Mouse (Mus musculus) adrenal gland, adult (tissue): ENCODE measurements around the gene Cacna1h.

ENCODE experiments used
- DNase-seq, 2 experiments: peaks; one replicate each; pipeline ENCODE4 v3.0.0; 2022 to 2023; ENCODE audit warnings: low spot score in 1 of 2; ENCODE audit not compliant: inconsistent age in 2 of 2

Cacna1h gene

DNA sequence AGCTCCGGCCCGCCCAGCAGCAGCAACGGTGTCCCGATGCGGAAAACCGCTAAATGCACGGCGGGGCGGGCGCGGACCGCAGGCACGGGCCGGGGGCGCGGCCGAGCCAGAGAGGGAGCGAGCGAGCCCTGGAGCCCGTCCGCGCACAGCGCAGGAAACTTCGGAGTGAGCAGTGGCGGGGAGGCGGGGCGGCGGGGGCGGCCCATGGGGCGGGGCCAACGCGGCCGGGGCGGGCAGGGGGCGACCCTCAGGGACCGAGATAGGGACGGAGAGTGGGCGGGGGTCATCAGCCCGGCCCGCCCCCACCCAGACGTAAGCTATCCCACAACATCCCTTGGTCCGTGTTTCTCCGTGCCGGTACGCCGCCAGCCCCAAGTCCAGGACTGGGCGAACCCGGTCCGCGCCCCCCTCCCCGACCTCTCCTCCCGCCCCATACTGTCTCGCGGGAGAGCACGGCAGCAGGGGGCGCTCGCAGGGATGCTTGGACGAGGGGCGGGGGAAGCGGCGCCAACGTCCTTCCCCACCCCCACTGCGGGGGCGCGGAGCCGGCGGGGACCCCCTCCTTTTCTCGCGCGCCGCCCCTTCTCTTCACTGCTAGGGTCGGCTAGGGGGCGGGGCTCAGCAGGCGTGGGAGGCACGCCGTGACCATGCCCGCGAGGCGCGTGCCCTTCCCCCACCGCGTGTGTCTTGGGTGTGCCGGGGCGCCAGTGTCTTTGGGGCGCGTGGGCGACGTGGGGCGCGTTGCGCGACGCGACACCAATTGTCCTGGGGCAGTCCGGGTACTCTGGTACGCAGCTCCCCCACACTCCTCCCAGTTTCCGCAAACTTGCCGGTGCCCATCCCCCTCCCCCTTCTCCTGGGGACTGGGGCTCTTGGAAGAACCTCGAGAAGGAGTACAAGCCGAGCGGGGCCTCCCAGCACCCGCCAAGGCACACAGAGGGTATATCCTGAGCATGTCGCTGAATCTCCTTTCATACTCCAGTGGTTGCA, at the start of gene Cacna1h:
Gene Cacna1h (minus strand): TSS at position 167 of the 990 bp plus-strand sequence.
- peak; percentile 85 to 92 for DNase-seq

DNA sequence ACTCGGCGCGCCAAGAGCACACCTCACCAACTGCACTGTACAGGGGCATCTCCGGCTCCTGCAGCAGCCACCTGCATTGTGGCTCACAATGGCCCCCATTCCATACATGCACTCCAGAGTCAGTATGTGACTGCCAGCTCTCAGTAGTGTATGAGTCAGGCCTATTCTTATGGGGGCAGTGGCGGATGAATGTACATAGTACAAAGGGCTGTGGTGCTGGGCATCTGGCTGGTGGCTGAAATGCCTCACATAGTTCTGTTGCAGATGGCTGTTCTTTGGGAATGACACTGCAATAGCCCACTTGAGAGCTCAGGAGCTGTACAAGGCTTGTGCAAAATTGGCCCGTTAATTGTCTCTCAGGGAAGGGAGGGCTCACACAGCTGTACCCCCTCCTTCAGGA, 48.5 kb upstream of the Cacna1h start:
- DNase-seq, result no peak

- DNase-seq, result peak in 1 of 2 experiments; percentile 20
Observed at GRCm38 (mm10) chr17:25480820-25481219, 47.2 kb upstream of the Cacna1h start.

- DNase-seq, result no peak
Observed at GRCm38 (mm10) chr17:25480152-25480551, 46.6 kb upstream of the Cacna1h start.

GRCm38 (mm10) chr17:25475946-25476744, 42.6 kb upstream of the Cacna1h start:
- DNase-seq, result peak; percentile 36 to 81

- peak; percentile 66 to 82 for DNase-seq
Observed at GRCm38 (mm10) chr17:25474330-25475077, 40.9 kb upstream of the Cacna1h start.

- DNase-seq, result peak in 1 of 2 experiments; percentile 26
Observed at GRCm38 (mm10) chr17:25472044-25472443, 38.5 kb upstream of the Cacna1h start.

GRCm38 (mm10) chr17:25471418-25471817, 37.8 kb upstream of the Cacna1h start:
- DNase-seq, result peak in 1 of 2 experiments; percentile 58

- DNase-seq, result peak; percentile 68 to 90
Observed at GRCm38 (mm10) chr17:25469798-25470197, 36.2 kb upstream of the Cacna1h start.

GRCm38 (mm10) chr17:25468301-25468700, 34.7 kb upstream of the Cacna1h start:
- peak; percentile 78 to 87 for DNase-seq

DNA sequence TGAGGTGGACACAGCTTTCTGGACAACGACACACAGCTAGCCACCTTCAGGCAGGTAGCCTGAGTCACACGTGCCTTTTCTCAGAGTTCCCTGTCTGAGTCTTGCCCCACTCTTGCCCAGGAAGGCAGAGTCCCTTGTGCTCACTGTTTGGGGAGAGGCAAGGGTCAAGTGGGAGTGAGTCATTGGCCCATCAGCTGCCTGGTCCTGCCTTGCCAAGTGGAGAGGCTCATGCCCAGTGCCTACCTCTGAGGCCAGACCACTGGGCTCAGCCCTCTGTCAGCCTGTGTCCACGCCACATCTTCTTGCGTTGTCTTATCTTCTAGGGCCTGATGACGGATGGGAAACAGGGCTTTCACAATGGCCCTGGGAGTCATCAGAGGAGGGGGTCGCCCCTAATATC, 34.2 kb upstream of the Cacna1h start:
- DNase-seq, result peak; percentile 78 to 83

DNA sequence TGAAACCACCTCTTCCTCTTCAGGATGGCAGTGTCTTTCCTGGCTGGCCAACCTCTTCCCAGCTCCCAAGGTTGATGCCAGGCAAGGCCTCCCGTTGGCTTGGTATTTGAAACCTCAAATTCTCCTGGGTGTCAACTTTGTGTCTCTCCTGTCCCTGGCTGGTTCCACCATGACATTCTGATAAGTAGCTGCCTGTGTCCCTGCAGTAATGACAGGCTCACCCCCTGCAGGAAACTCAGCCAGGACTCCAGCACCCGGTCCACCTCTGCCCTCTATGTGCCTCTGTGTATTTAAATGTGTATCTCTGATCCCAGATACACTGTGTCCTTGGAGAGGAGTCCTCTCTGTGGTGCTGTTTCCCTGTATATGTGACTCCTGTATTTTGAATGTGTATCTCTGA, 32.7 kb upstream of the Cacna1h start:
- peak in 1 of 2 experiments; percentile 52 for DNase-seq

DNA sequence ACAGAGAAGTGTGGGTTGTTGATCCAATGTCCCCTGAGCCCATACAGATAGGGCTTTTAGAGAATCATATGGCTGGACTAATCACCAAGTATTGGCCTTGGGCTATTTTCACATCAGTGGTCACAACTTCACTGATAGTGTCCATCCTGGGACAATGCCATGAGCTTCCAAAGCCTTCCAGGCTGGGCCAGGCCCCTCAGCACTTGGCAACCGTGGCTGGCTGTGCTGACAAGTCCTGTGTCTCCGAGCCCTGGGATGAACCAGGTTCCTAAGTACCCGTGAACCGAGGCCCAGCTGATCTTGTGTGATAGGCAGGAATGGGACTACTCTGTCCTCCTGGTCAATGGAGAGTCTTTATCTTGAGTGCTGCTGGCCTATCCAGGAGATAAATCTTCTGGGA, 30.5 kb upstream of the Cacna1h start:
- DNase-seq, result peak in 1 of 2 experiments; percentile 56

GRCm38 (mm10) chr17:25463326-25463945, 29.9 kb upstream of the Cacna1h start:
- peak; percentile 64 to 81 for DNase-seq

- DNase-seq, result peak; percentile 56 to 79
Observed at GRCm38 (mm10) chr17:25462236-25462875, 28.8 kb upstream of the Cacna1h start.

DNA sequence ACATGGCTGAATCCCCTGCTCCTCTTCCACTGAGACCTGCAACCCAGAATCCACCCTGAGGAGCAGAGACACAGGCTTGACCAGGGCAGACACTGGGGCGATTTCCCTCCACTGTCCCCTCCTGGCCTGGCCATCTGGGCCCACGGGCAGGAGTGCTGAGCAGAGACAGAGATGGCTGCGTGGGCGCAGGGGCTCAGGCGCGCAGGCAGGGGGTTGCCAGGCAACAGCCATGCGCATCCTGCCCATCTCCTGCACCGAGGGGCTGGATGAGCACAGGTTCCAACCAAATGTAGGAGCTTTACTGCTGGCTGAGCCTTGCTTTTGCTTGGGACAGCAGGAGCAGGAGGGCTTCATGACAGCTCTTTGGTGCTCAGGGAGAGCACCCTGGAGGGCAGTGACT, 23.0 kb upstream of the Cacna1h start:
- DNase-seq, result no peak

DNA sequence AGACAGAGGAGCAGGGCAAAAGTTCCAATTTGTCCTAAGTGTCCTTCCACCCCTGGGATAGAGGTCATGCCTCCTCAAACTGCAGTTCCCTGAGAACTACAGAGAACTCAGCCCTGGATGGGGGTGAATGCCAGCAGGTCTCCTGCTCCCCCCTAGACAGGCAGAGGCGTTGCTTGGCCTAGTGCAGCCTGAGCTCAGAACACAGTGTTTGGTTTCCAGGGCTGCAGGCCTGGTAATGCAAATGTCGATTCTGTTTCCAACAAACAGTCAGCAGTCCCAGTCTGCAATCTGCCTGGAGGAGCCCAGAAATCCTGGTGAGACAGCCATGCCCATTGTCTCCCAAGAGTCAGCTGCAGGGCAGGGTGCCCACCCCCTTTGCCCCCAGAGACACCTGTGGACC, 20.7 kb upstream of the Cacna1h start, which contains the start of gene Tekt4:
Gene Tekt4 (plus strand): TSS at position 344 of the 400 bp plus-strand sequence.
- DNase-seq, result no peak

DNA sequence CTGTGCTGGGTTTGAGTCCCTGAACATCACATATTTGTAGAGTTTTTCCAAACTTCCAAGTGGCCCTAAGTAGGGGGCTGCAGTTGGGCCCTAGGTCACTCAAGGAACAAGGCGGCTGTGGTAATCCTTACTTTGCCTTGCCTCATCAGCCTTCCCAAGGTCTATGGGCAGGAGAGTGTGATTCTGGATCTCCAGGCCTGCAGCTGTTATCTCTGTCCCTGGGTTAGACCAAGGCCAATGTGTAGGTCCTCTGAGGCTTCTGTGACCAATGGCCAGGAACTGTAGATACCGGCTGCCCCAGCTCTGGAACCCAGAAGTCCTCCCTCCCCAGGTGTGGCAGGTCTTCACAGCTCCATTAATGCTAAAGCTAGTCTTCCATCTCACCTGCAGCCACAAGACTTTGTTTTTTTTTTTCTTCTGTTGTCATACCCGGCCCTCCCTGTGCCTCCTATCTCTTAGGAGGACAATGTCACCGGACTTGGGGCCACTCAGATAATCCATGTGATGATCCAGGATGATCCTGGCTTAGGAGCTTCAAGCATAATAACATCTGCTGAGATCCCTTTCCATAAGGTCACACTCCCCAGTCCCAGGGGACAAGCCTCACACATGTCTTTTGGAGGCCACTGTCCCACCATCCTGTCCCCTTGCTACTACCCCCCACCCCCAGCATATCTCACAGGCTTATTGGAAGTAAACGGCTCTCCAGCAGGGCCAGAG, 18.8 kb upstream of the Cacna1h start:
- DNase-seq, result peak; percentile 36 to 78

GRCm38 (mm10) chr17:25450329-25450728, 16.7 kb upstream of the Cacna1h start:
- peak; percentile 24 to 81 for DNase-seq
